Mouse (Mus musculus) heart, adult 9 months (tissue): Measurements from ENCODE around the gene Shisal2a.
A peak's percentile ranks its signal among the peaks of the same experiment; 100 is the strongest.

Experiments
- DNase-seq, 2 experiments: peaks; one replicate each; pipeline ENCODE4 v3.0.0; 2022; ENCODE audit warnings: low spot score in 2 of 2

Gene Shisal2a

GRCm38 (mm10) chr4:108337817-108338216 is 45.3 kb downstream of the Shisal2a start:
- no peak for DNase-seq

- no peak for DNase-seq
Measured at GRCm38 (mm10) chr4:108336765-108337164, 46.4 kb downstream of the Shisal2a start.

GRCm38 (mm10) chr4:108335413-108335812 is 47.7 kb downstream of the Shisal2a start:
- DNase-seq: no peak

- DNase-seq: no peak
Measured at GRCm38 (mm10) chr4:108332041-108332440, 51.1 kb downstream of the Shisal2a start.

- DNase-seq: no peak
Measured at GRCm38 (mm10) chr4:108329840-108330239, 53.3 kb downstream of the Shisal2a start.

GRCm38 (mm10) chr4:108327730-108328484 is 55.2 kb downstream of the Shisal2a start, which contains the start of gene Coa7:
Gene Coa7, plus strand, starts transcription at chr4:108328140.
- DNase-seq: peak; percentile 94 to 97

- DNase-seq: peak; percentile 41 to 50
Measured at GRCm38 (mm10) chr4:108327071-108327579, 56.0 kb downstream of the Shisal2a start.

GRCm38 (mm10) chr4:108323588-108323987 is 59.6 kb downstream of the Shisal2a start:
- DNase-seq: no peak

GRCm38 (mm10) chr4:108320627-108321380 is 62.3 kb downstream of the Shisal2a start:
- DNase-seq: no peak

GRCm38 (mm10) chr4:108319747-108320146 is 63.4 kb downstream of the Shisal2a start:
- DNase-seq: no peak

- no peak for DNase-seq
Measured at GRCm38 (mm10) chr4:108318649-108319615, 64.2 kb downstream of the Shisal2a start.
